Mouse (Mus musculus): ENCODE results near the gene Zbtb44.

DNA sequence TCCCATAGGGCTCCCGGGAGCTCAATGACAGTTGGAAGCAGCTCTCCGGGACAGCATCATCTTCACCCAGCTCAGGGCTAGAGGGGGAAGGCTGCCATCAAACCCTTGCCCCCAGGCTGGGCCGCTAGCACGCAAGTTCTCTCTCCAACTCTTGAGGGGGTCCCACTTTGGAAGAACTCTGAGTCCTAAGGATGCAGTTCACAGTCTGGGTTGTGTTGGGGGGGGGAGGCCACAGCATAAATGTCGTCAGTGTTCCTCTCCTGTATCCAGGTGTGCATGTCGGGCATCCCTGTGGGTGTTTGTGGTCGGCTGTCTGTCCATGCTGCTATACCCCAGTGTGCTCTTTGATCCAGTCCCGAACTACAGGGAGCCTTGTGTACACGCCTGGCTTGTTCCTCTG, 59.1 kb downstream of the Zbtb44 start:
- TF ChIP-seq CTCF (IDR thresholded peaks at IDR 0.05; ENCODE audit: low read depth) (no peak), EP300 (IDR thresholded peaks at IDR 0.05; ENCODE audit: low read depth) (no peak)

Measured in liver, postnatal 0 days (tissue).